Mouse (Mus musculus): ENCODE data around the gene Rpl28.

The Rpl28 gene

GRCm38 (mm10) chr7:4835631-4836327 is 43.1 kb downstream of the Rpl28 start:
- DNase-seq (ENCODE audit: low spot score): no peak

- peak; percentile 60 for DNase-seq (ENCODE audit: low spot score)
These were observed 43.7 kb downstream of the Rpl28 start for GRCm38 (mm10) chr7:4836351-4836792.

GRCm38 (mm10) chr7:4837639-4838038 is 45.0 kb downstream of the Rpl28 start:
- DNase-seq (ENCODE audit: low spot score): no peak

GRCm38 (mm10) chr7:4842077-4842476 is 49.4 kb downstream of the Rpl28 start:
- DNase-seq (ENCODE audit: low spot score): no peak

- DNase-seq (ENCODE audit: low spot score): no peak
These were observed 50.0 kb downstream of the Rpl28 start for GRCm38 (mm10) chr7:4842634-4843131.

GRCm38 (mm10) chr7:4843604-4844244 is 51.0 kb downstream of the Rpl28 start:
- no peak for DNase-seq (ENCODE audit: low spot score)

- DNase-seq (ENCODE audit: low spot score): no peak
These were observed 51.7 kb downstream of the Rpl28 start, which contains the start of gene Shisa7 for GRCm38 (mm10) chr7:4844245-4844916. Gene Shisa7, minus strand, starts transcription at chr7:4844696.
